Mouse (Mus musculus) B cell, adult 62 days (primary cell): ENCODE measurements around the gene Cab39l. TPM values are rescaled to one million over a fixed set of nuclear protein-coding genes. Genes with fewer than 3 reads are reported as not detected.

Experiments used
- total RNA-seq: library from RNA; stranded (reverse); gene quantifications from 4 replicates; pipeline ENCODE4 v1.2.4, GENCODE M21; 2023

Cab39l gene
- total RNA-seq, result 35.0 to 46.9 TPM (median 37.6 TPM) in 4 replicates

GRCm38 (mm10) chr14:59440558-59441471 is at the start of gene Cab39l, which contains the start of gene Setdb2:
Cab39l (plus strand) TSS chr14:59440972.
Setdb2 (minus strand) TSS chr14:59440884.

GRCm38 (mm10) chr14:59395281-59395680 is 45.5 kb upstream of the Cab39l start, which contains the start of gene Phf11c:
Phf11c (minus strand) TSS chr14:59395381.

GRCm38 (mm10) chr14:59597398-59598259 is 156.9 kb downstream of the Cab39l start, which contains the start of gene Cdadc1:
Cdadc1 (minus strand) TSS chr14:59597959.

GRCm38 (mm10) chr14:59625158-59625805 is 184.5 kb downstream of the Cab39l start, which contains the start of gene Shisa2:
Shisa2 (plus strand) TSS chr14:59625308.

Other genes with a start within 250 kb of the Cab39l start
- gene Rcbtb1, start 239.8 kb upstream of the Cab39l start, total RNA-seq, result 29.3 to 34.3 TPM (median 33.0 TPM) in 4 replicates
- gene Gm6904, start 180.8 kb upstream of the Cab39l start, total RNA-seq, result 1.1 to 7.9 TPM (median 4.3 TPM) in 4 replicates
- gene Phf11a, start 143.4 kb upstream of the Cab39l start, total RNA-seq, result 3.6 to 6.1 TPM (median 4.6 TPM) in 4 replicates
- 28.5 to 38.6 TPM (median 33.5 TPM) in 4 replicates for gene Phf11b, start 99.6 kb upstream of the Cab39l start, total RNA-seq
- 8.1 to 11.7 TPM (median 9.5 TPM) in 4 replicates for gene Phf11d, start 75.5 kb upstream of the Cab39l start, total RNA-seq
- 4.7 to 5.8 TPM (median 5.3 TPM) in 4 replicates for gene Phf11c, start 45.6 kb upstream of the Cab39l start, total RNA-seq
- gene Setdb2, start 88 bp upstream of the Cab39l start, total RNA-seq, result 57.6 to 64.7 TPM (median 59.2 TPM) in 4 replicates
- 25.4 to 39.0 TPM (median 35.9 TPM) in 4 replicates for gene Cdadc1, start 157.0 kb downstream of the Cab39l start, total RNA-seq
- not detected in 4 replicates for gene Shisa2, start 184.3 kb downstream of the Cab39l start, total RNA-seq